Mouse (Mus musculus) forebrain, embryonic 14.5 days (tissue): ENCODE results near the gene Gtf2h5. TPM values are rescaled to one million over a fixed set of nuclear protein-coding genes. Genes with fewer than 3 reads are reported as not detected.

Experiments used
- ATAC-seq: fragments of 200-750 bp; cut with Nextera tagmentation; 2 replicates; pipeline ENCODE4 v1.8.0; 2017; ENCODE audit warnings: mild to moderate bottlenecking, moderate library complexity
- DNase-seq: peaks from one replicate; pipeline ENCODE4 v3.0.0-alpha.2; 2015; ENCODE audit warnings: low spot score
- H3K27ac ChIP-seq: fragments of 300-500 bp; sonication (generic); 2 replicates; pipeline ENCODE4 v1.5.1; 2014; ENCODE audit warnings: low read depth, mild to moderate bottlenecking, control low read depth, low read length, moderate library complexity
- H3K27me3 ChIP-seq: fragments of 300-500 bp; sonication (generic); replicated peaks from 2 replicates; pipeline ENCODE4 v1.6.1; 2014; ENCODE audit warnings: low read length, control low read depth, mixed read lengths; ENCODE audit not compliant: control insufficient read depth, insufficient read depth
- H3K36me3 ChIP-seq: fragments of 300-500 bp; sonication (generic); 2 replicates; pipeline ENCODE4 v1.6.1; 2014; ENCODE audit warnings: low read length, control low read depth; ENCODE audit not compliant: control insufficient read depth, insufficient read depth
- H3K4me1 ChIP-seq: fragments of 300-500 bp; sonication (generic); 2 replicates; pipeline ENCODE4 v1.6.1; 2014; ENCODE audit warnings: antibody characterized with exemption, low read length, control low read depth; ENCODE audit not compliant: control insufficient read depth, insufficient read depth
- H3K4me2 ChIP-seq: fragments of 300-500 bp; sonication (generic); 2 replicates; pipeline ENCODE4 v1.6.1; 2014; ENCODE audit warnings: mild to moderate bottlenecking, control low read depth, low read length
- H3K4me3 ChIP-seq: fragments of 300-500 bp; sonication (generic); 2 replicates; pipeline ENCODE4 v1.5.1; 2014; ENCODE audit warnings: low read depth, low read length, control low read depth
- H3K9ac ChIP-seq: fragments of 300-500 bp; sonication (generic); 2 replicates; pipeline ENCODE4 v1.6.1; 2014; ENCODE audit warnings: mild to moderate bottlenecking, low read length, control low read depth, moderate library complexity
- H3K9me3 ChIP-seq: fragments of 300-500 bp; sonication (generic); replicated peaks from 2 replicates; pipeline ENCODE4 v1.6.1; 2016; ENCODE audit warnings: low read length, control low read depth, mixed read lengths; ENCODE audit not compliant: control insufficient read depth
- whole genome bisulfite sequencing: fragments of 180-500 bp; shearing (Covaris S2); extraction: QIAGEN DNeasy Blood & Tissue Kit; methylation state at CpG from one replicate; pipeline ENCODE4 v1.1.7; 2014; 5-methylcytosine and 5-hydroxymethylcytosine counted together
- polyA plus RNA-seq: library from polyadenylated mRNA; unstranded; fragments of >200 nt; fragmentation: Nextera tagmentation; extraction: Ambion mirVana; gene quantifications from 2 replicates; pipeline ENCODE4 v1.2.1, GENCODE M21; 2014

The Gtf2h5 gene
- 212 and 221 TPM in 2 replicates for polyA plus RNA-seq

GRCm38 (mm10) chr17:6079287-6080122 is at the start of gene Gtf2h5, which contains the start of gene Serac1:
Gtf2h5 (plus strand) TSS chr17:6079786.
Serac1 (minus strand) TSS chr17:6079741.
- Histone ChIP-seq H3K4me3 (peak within 1 kb of the TSS; percentile 75), H3K27me3 (no peaks in the 10 kb centered on the region), H3K27ac (peak within 1 kb of the TSS; percentile 83), H3K4me1 (peaks cover 15% of the 10 kb centered on the region), H3K9me3 (no peaks in the 10 kb centered on the region), H3K9ac (peak within 1 kb of the TSS; percentile 79), H3K4me2 (peak within 1 kb of the TSS; percentile 75), H3K36me3 (peaks cover 8% of the 10 kb centered on the region)
- peak; percentile 97 for DNase-seq
- peak; percentile 97 for ATAC-seq
- WGBS, result under 1% methylated on average over 70 of the region's 70 CpGs

- Histone ChIP-seq H3K27ac (no peak overlapping the region), H3K9ac (no peak overlapping the region), H3K9me3 (no peaks in the 10 kb centered on the region), H3K4me2 (no peak overlapping the region), H3K27me3 (no peaks in the 10 kb centered on the region), H3K4me3 (no peak overlapping the region), H3K36me3 (no peaks in the 10 kb centered on the region), H3K4me1 (no peaks in the 10 kb centered on the region)
- WGBS, result 30% methylated on average over 8 of the region's 8 CpGs
- ATAC-seq (no peak), DNase-seq (no peak)
Observed at GRCm38 (mm10) chr17:6035661-6036060, 43.9 kb upstream of the Gtf2h5 start.

GRCm38 (mm10) chr17:6036458-6036857 is 43.1 kb upstream of the Gtf2h5 start:
- H3K9me3 ChIP-seq, result no peaks in the 10 kb centered on the region
- 88% methylated on average over 8 of the region's 8 CpGs for WGBS
- no peak overlapping the region for H3K9ac ChIP-seq
- H3K4me1 ChIP-seq, result no peaks in the 10 kb centered on the region
- no peak overlapping the region for H3K4me3 ChIP-seq
- H3K4me2 ChIP-seq, result no peak overlapping the region
- no peaks in the 10 kb centered on the region for H3K36me3 ChIP-seq
- no peak overlapping the region for H3K27ac ChIP-seq
- DNase-seq (no peak), ATAC-seq (no peak)
- no peaks in the 10 kb centered on the region for H3K27me3 ChIP-seq

- Histone ChIP-seq H3K4me2 (no peak overlapping the region), H3K27ac (no peak overlapping the region), H3K36me3 (peaks cover under 1% of the 10 kb centered on the region; the same call in 1 of the 2 replicates), H3K9me3 (no peaks in the 10 kb centered on the region), H3K27me3 (no peaks in the 10 kb centered on the region), H3K9ac (no peak overlapping the region), H3K4me1 (no peaks in the 10 kb centered on the region), H3K4me3 (no peak overlapping the region)
- DNase-seq (no peak), ATAC-seq (no peak)
- WGBS, result 91% methylated on average over 11 of the region's 11 CpGs
Observed at GRCm38 (mm10) chr17:6036872-6037271, 42.7 kb upstream of the Gtf2h5 start.

GRCm38 (mm10) chr17:6037507-6037906 is 42.1 kb upstream of the Gtf2h5 start:
- H3K27ac ChIP-seq, result no peak overlapping the region
- no peaks in the 10 kb centered on the region for H3K9me3 ChIP-seq
- ATAC-seq (no peak), DNase-seq (no peak)
- no peaks in the 10 kb centered on the region for H3K4me1 ChIP-seq
- H3K36me3 ChIP-seq, result peaks cover 7% of the 10 kb centered on the region
- 87% methylated on average over 10 of the region's 10 CpGs for WGBS
- H3K27me3 ChIP-seq, result no peaks in the 10 kb centered on the region
- no peak overlapping the region for H3K9ac ChIP-seq
- no peak overlapping the region for H3K4me3 ChIP-seq
- no peak overlapping the region for H3K4me2 ChIP-seq

- ATAC-seq (no peak), DNase-seq (no peak)
- no peak overlapping the region for H3K27ac ChIP-seq
- no peaks in the 10 kb centered on the region for H3K27me3 ChIP-seq
- no peak overlapping the region for H3K4me2 ChIP-seq
- no peaks in the 10 kb centered on the region for H3K9me3 ChIP-seq
- H3K4me1 ChIP-seq, result no peaks in the 10 kb centered on the region
- no peak overlapping the region for H3K4me3 ChIP-seq
- no peak overlapping the region for H3K9ac ChIP-seq
- WGBS, result 54% methylated on average over 4 of the region's 4 CpGs
- H3K36me3 ChIP-seq, result peaks cover 31% of the 10 kb centered on the region
Observed at GRCm38 (mm10) chr17:6052801-6053200, 26.8 kb upstream of the Gtf2h5 start.

GRCm38 (mm10) chr17:6054934-6055355 is 24.6 kb upstream of the Gtf2h5 start:
- ATAC-seq (no peak), DNase-seq (peak; percentile 73)
- Histone ChIP-seq H3K36me3 (peaks cover 23% of the 10 kb centered on the region), H3K9me3 (no peaks in the 10 kb centered on the region), H3K4me1 (no peaks in the 10 kb centered on the region), H3K9ac (no peak overlapping the region), H3K27ac (no peak overlapping the region), H3K4me3 (no peak overlapping the region), H3K4me2 (no peak overlapping the region), H3K27me3 (no peaks in the 10 kb centered on the region)
- 22% methylated on average over 5 of the region's 5 CpGs for WGBS

- Histone ChIP-seq H3K4me1 (no peaks in the 10 kb centered on the region), H3K27ac (no peak overlapping the region), H3K36me3 (peaks cover 54% of the 10 kb centered on the region), H3K9me3 (no peaks in the 10 kb centered on the region), H3K9ac (no peak overlapping the region), H3K27me3 (no peaks in the 10 kb centered on the region), H3K4me3 (no peak overlapping the region), H3K4me2 (no peak overlapping the region)
- ATAC-seq (no peak), DNase-seq (no peak)
- 89% methylated on average over 8 of the region's 8 CpGs for WGBS
Observed at GRCm38 (mm10) chr17:6062793-6063192, 16.8 kb upstream of the Gtf2h5 start.

- Histone ChIP-seq H3K27ac (no peak overlapping the region), H3K27me3 (no peaks in the 10 kb centered on the region), H3K4me3 (no peak overlapping the region), H3K9me3 (no peaks in the 10 kb centered on the region), H3K4me1 (no peaks in the 10 kb centered on the region), H3K36me3 (peaks cover 54% of the 10 kb centered on the region), H3K4me2 (no peak overlapping the region), H3K9ac (no peak overlapping the region)
- 92% methylated on average over 5 of the region's 5 CpGs for WGBS
- ATAC-seq (no peak), DNase-seq (no peak)
Observed at GRCm38 (mm10) chr17:6063532-6063931, 16.1 kb upstream of the Gtf2h5 start.
